Mouse (Mus musculus): Measurements from ENCODE around the gene Abca2. TPM values are rescaled to one million over a fixed set of nuclear protein-coding genes. Genes with fewer than 3 reads are reported as not detected.
A peak's percentile ranks its signal among the peaks of the same experiment; 100 is the strongest.

Gene Abca2
- polyA plus RNA-seq, 1 experiment from 2014 or later = 6.7 TPM

GRCm38 (mm10) chr2:25479551-25480311 lies 51.2 kb downstream of the Abca2 start:
- DNase-seq (ENCODE audit: low spot score) (no peak), ATAC-seq (no peak)
- no peaks in the 10 kb centered on the region for H3K4me1 ChIP-seq (ENCODE audit: control insufficient read depth, insufficient read depth, low read length)
- 76% methylated on average over 10 of the region's 10 CpGs for WGBS
- no peak overlapping the region for H3K9ac ChIP-seq (ENCODE audit: low read length)
- no peaks in the 10 kb centered on the region for H3K27me3 ChIP-seq (replicated peaks; ENCODE audit: control insufficient read depth, insufficient read depth, low read length)
- no peak overlapping the region for H3K4me2 ChIP-seq (ENCODE audit: low read length)
- no peaks in the 10 kb centered on the region for H3K9me3 ChIP-seq (replicated peaks; ENCODE audit: control insufficient read depth, low read length)
- no peaks in the 10 kb centered on the region for H3K36me3 ChIP-seq (ENCODE audit: control insufficient read depth, insufficient read depth, low read length)
- H3K4me3 ChIP-seq (ENCODE audit: low read depth, low read length) = no peak overlapping the region
- H3K27ac ChIP-seq (ENCODE audit: low read depth, low read length) = no peak overlapping the region

- no peak for ATAC-seq
Measured at GRCm38 (mm10) chr2:25480541-25480940, 52.0 kb downstream of the Abca2 start.

GRCm38 (mm10) chr2:25482969-25483368 lies 54.5 kb downstream of the Abca2 start:
- no peak overlapping the region for H3K27ac ChIP-seq (ENCODE audit: low read depth, low read length)
- 21% methylated on average over 7 of the region's 7 CpGs for WGBS
- DNase-seq (ENCODE audit: low spot score) = peak; percentile 48
- H3K27me3 ChIP-seq (replicated peaks; ENCODE audit: control insufficient read depth, insufficient read depth, low read length) = no peaks in the 10 kb centered on the region
- no peak overlapping the region for H3K4me3 ChIP-seq (ENCODE audit: low read depth, low read length)
- H3K9me3 ChIP-seq (replicated peaks; ENCODE audit: control insufficient read depth, low read length) = no peaks in the 10 kb centered on the region
- H3K4me2 ChIP-seq (ENCODE audit: low read length) = no peak overlapping the region
- no peaks in the 10 kb centered on the region for H3K4me1 ChIP-seq (ENCODE audit: control insufficient read depth, insufficient read depth, low read length)
- no peak overlapping the region for H3K9ac ChIP-seq (ENCODE audit: low read length)
- no peaks in the 10 kb centered on the region for H3K36me3 ChIP-seq (ENCODE audit: control insufficient read depth, insufficient read depth, low read length)
- no peak for ATAC-seq

More at GRCm38 (mm10) chr2:25480541-25480940, 52.0 kb downstream of the Abca2 start:
- Histone ChIP-seq H3K4me1 (ENCODE audit: control insufficient read depth, insufficient read depth, low read length) (no peaks in the 10 kb centered on the region), H3K36me3 (ENCODE audit: control insufficient read depth, insufficient read depth, low read length) (no peaks in the 10 kb centered on the region), H3K4me3 (ENCODE audit: low read depth, low read length) (no peak overlapping the region), H3K27me3 (replicated peaks; ENCODE audit: control insufficient read depth, insufficient read depth, low read length) (no peaks in the 10 kb centered on the region), H3K4me2 (ENCODE audit: low read length) (no peak overlapping the region), H3K9me3 (replicated peaks; ENCODE audit: control insufficient read depth, low read length) (no peaks in the 10 kb centered on the region), H3K27ac (ENCODE audit: low read depth, low read length) (no peak overlapping the region), H3K9ac (ENCODE audit: low read length) (no peak overlapping the region)
- 81% methylated on average over 1 of the region's 1 CpGs for WGBS
- no peak for DNase-seq (ENCODE audit: low spot score)

- no peak for DNase-seq (ENCODE audit: low spot score)
- no peaks in the 10 kb centered on the region for H3K36me3 ChIP-seq (ENCODE audit: control insufficient read depth, insufficient read depth, low read length)
- H3K4me2 ChIP-seq (ENCODE audit: low read length) = no peak overlapping the region
- H3K27me3 ChIP-seq (replicated peaks; ENCODE audit: control insufficient read depth, insufficient read depth, low read length) = no peaks in the 10 kb centered on the region
- no peak overlapping the region for H3K27ac ChIP-seq (ENCODE audit: low read depth, low read length)
- no peaks in the 10 kb centered on the region for H3K9me3 ChIP-seq (replicated peaks; ENCODE audit: control insufficient read depth, low read length)
- H3K4me1 ChIP-seq (ENCODE audit: control insufficient read depth, insufficient read depth, low read length) = no peaks in the 10 kb centered on the region
- no peak overlapping the region for H3K4me3 ChIP-seq (ENCODE audit: low read depth, low read length)
- no peak for ATAC-seq
- 70% methylated on average over 11 of the region's 11 CpGs for WGBS
- no peak overlapping the region for H3K9ac ChIP-seq (ENCODE audit: low read length)
Measured at GRCm38 (mm10) chr2:25484901-25485647, 56.6 kb downstream of the Abca2 start.

- no peak overlapping the region for H3K4me2 ChIP-seq (ENCODE audit: low read length)
- H3K4me1 ChIP-seq (ENCODE audit: control insufficient read depth, insufficient read depth, low read length) = no peaks in the 10 kb centered on the region
- H3K9ac ChIP-seq (ENCODE audit: low read length) = no peak overlapping the region
- no peaks in the 10 kb centered on the region for H3K27me3 ChIP-seq (replicated peaks; ENCODE audit: control insufficient read depth, insufficient read depth, low read length)
- no peak overlapping the region for H3K4me3 ChIP-seq (ENCODE audit: low read depth, low read length)
- no peak overlapping the region for H3K27ac ChIP-seq (ENCODE audit: low read depth, low read length)
- WGBS = 77% methylated on average over 6 of the region's 6 CpGs
- H3K9me3 ChIP-seq (replicated peaks; ENCODE audit: control insufficient read depth, low read length) = no peaks in the 10 kb centered on the region
- no peak for ATAC-seq
- no peak for DNase-seq (ENCODE audit: low spot score)
- H3K36me3 ChIP-seq (ENCODE audit: control insufficient read depth, insufficient read depth, low read length) = no peaks in the 10 kb centered on the region
Measured at GRCm38 (mm10) chr2:25487965-25488670, 59.6 kb downstream of the Abca2 start.

GRCm38 (mm10) chr2:25488671-25489068 lies 60.2 kb downstream of the Abca2 start:
- ATAC-seq = no peak
- WGBS = 83% methylated on average over 7 of the region's 7 CpGs
- DNase-seq (ENCODE audit: low spot score) = no peak
- Histone ChIP-seq H3K4me1 (ENCODE audit: control insufficient read depth, insufficient read depth, low read length) (no peaks in the 10 kb centered on the region), H3K27ac (ENCODE audit: low read depth, low read length) (no peak overlapping the region), H3K4me2 (ENCODE audit: low read length) (no peak overlapping the region), H3K9me3 (replicated peaks; ENCODE audit: control insufficient read depth, low read length) (no peaks in the 10 kb centered on the region), H3K36me3 (ENCODE audit: control insufficient read depth, insufficient read depth, low read length) (no peaks in the 10 kb centered on the region), H3K9ac (ENCODE audit: low read length) (no peak overlapping the region), H3K27me3 (replicated peaks; ENCODE audit: control insufficient read depth, insufficient read depth, low read length) (no peaks in the 10 kb centered on the region), H3K4me3 (ENCODE audit: low read depth, low read length) (no peak overlapping the region)

GRCm38 (mm10) chr2:25492988-25493387 lies 64.5 kb downstream of the Abca2 start:
- ATAC-seq (no peak), DNase-seq (ENCODE audit: low spot score) (no peak)
- Histone ChIP-seq H3K4me2 (ENCODE audit: low read length) (no peak overlapping the region), H3K9ac (ENCODE audit: low read length) (no peak overlapping the region), H3K4me1 (ENCODE audit: control insufficient read depth, insufficient read depth, low read length) (no peaks in the 10 kb centered on the region), H3K9me3 (replicated peaks; ENCODE audit: control insufficient read depth, low read length) (no peaks in the 10 kb centered on the region), H3K4me3 (ENCODE audit: low read depth, low read length) (no peak overlapping the region), H3K27ac (ENCODE audit: low read depth, low read length) (no peak overlapping the region), H3K27me3 (replicated peaks; ENCODE audit: control insufficient read depth, insufficient read depth, low read length) (no peaks in the 10 kb centered on the region), H3K36me3 (ENCODE audit: control insufficient read depth, insufficient read depth, low read length) (no peaks in the 10 kb centered on the region)
- 79% methylated on average over 5 of the region's 5 CpGs for WGBS

GRCm38 (mm10) chr2:25493476-25493961 lies 65.0 kb downstream of the Abca2 start, which contains the start of gene Lcn12:
Gene Lcn12 (minus strand): TSS chr2:25493911.
- H3K27ac ChIP-seq (ENCODE audit: low read depth, low read length) = no peak within 1 kb of the TSS
- ATAC-seq (no peak), DNase-seq (ENCODE audit: low spot score) (no peak)
- no peak within 1 kb of the TSS for H3K4me3 ChIP-seq (ENCODE audit: low read depth, low read length)
- H3K9me3 ChIP-seq (replicated peaks; ENCODE audit: control insufficient read depth, low read length) = no peaks in the 10 kb centered on the region
- H3K9ac ChIP-seq (ENCODE audit: low read length) = no peak within 1 kb of the TSS
- H3K4me1 ChIP-seq (ENCODE audit: control insufficient read depth, insufficient read depth, low read length) = no peaks in the 10 kb centered on the region
- no peaks in the 10 kb centered on the region for H3K27me3 ChIP-seq (replicated peaks; ENCODE audit: control insufficient read depth, insufficient read depth, low read length)
- H3K4me2 ChIP-seq (ENCODE audit: low read length) = no peak within 1 kb of the TSS
- H3K36me3 ChIP-seq (ENCODE audit: control insufficient read depth, insufficient read depth, low read length) = no peaks in the 10 kb centered on the region
- 84% methylated on average over 5 of the region's 5 CpGs for WGBS

Data from forebrain, embryonic 14.5 days (tissue).